In genomic region chr4:44625108-44625424, GRCm38 (mm10) we compare ENCODE assay signal across 34 mouse cellular contexts.
"Had no signal": no experiment of that assay in that cellular context is flagged by ENCODE, and none has a peak within 500 bp of the region (broad histone marks: within the 10 kb centered on the region; RNA-seq: fewer than 3 reads in every experiment).

No protein-coding gene starts in this region.

- H3K4me1 ChIP-seq: heart, embryonic 12.5 days; heart, embryonic 13.5 days; heart, embryonic 15.5 days; intestine, embryonic 15.5 days; kidney, embryonic 15.5 days had no signal

- DNase-seq: heart, postnatal 10 days; heart, postnatal 14 days; heart, postnatal 36 days; heart, postnatal 4 days; kidney, adult 11 months; kidney, adult 18-20 months; kidney, adult 2 months; kidney, adult 8-10 months; kidney, adult 9 months; kidney, postnatal 10 days; kidney, postnatal 14 days; kidney, postnatal 25 days; kidney, postnatal 36 days; kidney, postnatal 4 days; layer of hippocampus, adult 9-11 months; layer of hippocampus, postnatal 36 days had no signal

- H3K9ac ChIP-seq: heart, embryonic 12.5 days; heart, embryonic 13.5 days; heart, embryonic 15.5 days; hindbrain, embryonic 12.5 days; hindbrain, embryonic 13.5 days; hindbrain, embryonic 14.5 days; hindbrain, embryonic 15.5 days; intestine, embryonic 15.5 days; kidney, embryonic 15.5 days had no signal

- ATAC-seq: hindbrain, embryonic 16.5 days; hindbrain, postnatal 0 days; intestine, embryonic 15.5 days; intestine, embryonic 16.5 days; intestine, postnatal 0 days had no signal

- H3K4me3 ChIP-seq: heart, embryonic 12.5 days; heart, embryonic 13.5 days; heart, embryonic 15.5 days; hindbrain, embryonic 10.5 days; hindbrain, embryonic 12.5 days; hindbrain, embryonic 13.5 days; hindbrain, embryonic 15.5 days; intestine, embryonic 15.5 days; kidney, embryonic 15.5 days; layer of hippocampus, adult 2 months; left cerebral cortex, adult 2 months had no signal

- H3K36me3 ChIP-seq: heart, embryonic 12.5 days; heart, embryonic 13.5 days; heart, embryonic 15.5 days; hindbrain, embryonic 12.5 days; hindbrain, embryonic 13.5 days; hindbrain, embryonic 15.5 days; intestine, embryonic 15.5 days; kidney, embryonic 15.5 days had no signal

- H3K27ac ChIP-seq: heart, embryonic 13.5 days; heart, embryonic 15.5 days; hindbrain, embryonic 10.5 days; hindbrain, embryonic 12.5 days; hindbrain, embryonic 13.5 days; hindbrain, embryonic 14.5 days; hindbrain, embryonic 15.5 days; hindbrain, postnatal 0 days; intestine, embryonic 15.5 days; kidney, embryonic 15.5 days; kidney, postnatal 0 days; layer of hippocampus, adult 2 months; left cerebral cortex, adult 2 months had no signal

- H3K9me3 ChIP-seq: heart, embryonic 13.5 days; heart, embryonic 15.5 days; hindbrain, embryonic 10.5 days; hindbrain, embryonic 12.5 days; hindbrain, embryonic 13.5 days; hindbrain, embryonic 15.5 days; intestine, embryonic 15.5 days; kidney, embryonic 15.5 days had no signal

- H3K27me3 ChIP-seq: heart, embryonic 15.5 days; hindbrain, embryonic 12.5 days; hindbrain, embryonic 13.5 days; hindbrain, embryonic 15.5 days; intestine, embryonic 15.5 days had no signal

- H3K4me2 ChIP-seq: heart, embryonic 11.5 days; heart, embryonic 12.5 days; heart, embryonic 13.5 days; heart, embryonic 15.5 days; hindbrain, embryonic 12.5 days; hindbrain, embryonic 13.5 days; hindbrain, embryonic 14.5 days; hindbrain, embryonic 15.5 days; intestine, embryonic 15.5 days; kidney, embryonic 15.5 days had no signal
